Mouse (Mus musculus) cerebellum, adult 2 months (tissue): ENCODE measurements around the gene Gm15097. TPM values are rescaled to one million over a fixed set of nuclear protein-coding genes. Genes with fewer than 3 reads are reported as not detected.
A peak's percentile ranks its signal among the peaks of the same experiment; 100 is the strongest.
"Not testable (repeated sequence)": the region's sequence is repeated elsewhere in the genome, so short reads cannot be mapped to it uniquely, and the experiment has no call there.

Experiments
- DNase-seq, 2 experiments: peaks; one replicate each; pipeline ENCODE4 v3.0.0; 2021
- H3K27ac ChIP-seq: fragments of 200-500 bp; 2 replicates; pipeline ENCODE4 v1.5.1; 2012; ENCODE audit warnings: low read length, control low read depth, inconsistent platforms; ENCODE audit not compliant: insufficient read depth
- H3K27me3 ChIP-seq: fragments of 200-500 bp; 2 replicates; pipeline ENCODE4 v1.6.1; 2012; ENCODE audit warnings: inconsistent platforms, mild to moderate bottlenecking, low read length, moderate library complexity; ENCODE audit not compliant: control insufficient read depth, insufficient read depth
- H3K4me1 ChIP-seq: fragments of 200-500 bp; 2 replicates; pipeline ENCODE4 v1.6.1; 2011; ENCODE audit warnings: low read length; ENCODE audit not compliant: control insufficient read depth, insufficient read depth
- H3K4me3 ChIP-seq: fragments of 200-500 bp; replicated peaks from 2 replicates; pipeline ENCODE3; 2011; ENCODE audit warnings: mild to moderate bottlenecking, low read depth, low read length, control low read depth; ENCODE audit not compliant: insufficient read depth
- CTCF ChIP-seq: fragments of 200-500 bp; IDR thresholded peaks from 2 replicates; pipeline ENCODE4 v1.5.1; 2011; ENCODE audit warnings: low read depth, mild to moderate bottlenecking, control low read depth, low read length, moderate library complexity, borderline replicate concordance; ENCODE audit not compliant: insufficient read depth
- WGBS: fragments of 180-500 bp; shearing (Covaris S2); methylation state at CpG from one replicate; pipeline ENCODE4 v1.1.7; 2018; 5-methylcytosine and 5-hydroxymethylcytosine counted together
- polyA plus RNA-seq: library from polyadenylated mRNA; depleted of rRNA; stranded (reverse); fragments of >200 nt; gene quantifications from 2 replicates; pipeline ENCODE4 v1.2.3, GENCODE M21; 2012; rRNA removed

The Gm15097 gene
- not detected in 2 replicates for polyA plus RNA-seq

DNA sequence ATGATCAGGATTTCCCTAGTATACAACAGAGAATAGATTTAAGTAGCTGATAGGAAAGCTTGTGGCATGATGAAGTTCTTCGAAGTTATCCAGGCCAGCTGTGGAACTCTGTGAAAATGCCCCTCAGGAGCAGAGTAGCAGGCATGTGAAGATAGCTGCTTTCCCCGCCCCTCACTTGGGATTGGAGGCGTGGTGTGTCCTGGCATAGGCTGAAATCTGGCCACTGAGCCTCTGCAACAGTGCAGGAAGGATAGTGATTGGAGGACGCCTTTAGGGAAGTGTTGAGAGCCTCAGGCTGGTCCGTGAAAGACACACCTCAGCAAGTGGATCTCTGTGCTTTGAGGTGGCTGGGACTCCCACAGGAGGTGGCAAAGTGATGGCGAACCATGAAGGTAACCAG is at the start of gene Gm15097:
Gm15097 (plus strand) TSS at position 301 of the 400 bp plus-strand sequence.
- H3K4me3 ChIP-seq, H3K27me3 ChIP-seq, H3K4me1 ChIP-seq, DNase-seq, H3K27ac ChIP-seq: not testable (repeated sequence)
- WGBS: no CpG with 5 or more reads among the region's 6 CpGs

DNA sequence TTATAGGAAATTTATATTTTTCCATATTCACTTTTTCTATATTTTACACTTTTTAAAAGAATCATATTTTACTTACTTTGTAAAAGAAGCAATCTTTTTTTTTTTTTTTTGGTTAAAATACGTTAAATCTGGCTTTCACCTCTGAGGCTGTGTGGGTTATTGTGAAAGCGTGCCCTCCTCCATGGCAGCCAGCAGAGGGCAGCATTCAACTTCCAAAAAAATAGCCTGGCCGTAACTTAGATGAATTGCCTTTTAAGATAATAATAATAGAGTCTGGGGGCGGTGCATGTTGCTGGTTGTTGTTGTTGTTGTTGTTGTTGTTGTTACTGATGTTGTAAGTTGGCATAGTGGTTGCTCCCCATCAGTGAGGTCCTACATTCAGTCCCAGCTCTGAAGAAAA is 21.4 kb upstream of the Gm15097 start:
- DNase-seq: peak; percentile 0 to 32
- not testable (repeated sequence) for H3K27me3 ChIP-seq, H3K27ac ChIP-seq, H3K4me1 ChIP-seq, H3K4me3 ChIP-seq
- TF ChIP-seq CTCF: 0 out of 2 replicates have a peak, but pooled peaks have one; percentile 14
- WGBS: 31% methylated on average over 4 of the region's 4 CpGs

DNA sequence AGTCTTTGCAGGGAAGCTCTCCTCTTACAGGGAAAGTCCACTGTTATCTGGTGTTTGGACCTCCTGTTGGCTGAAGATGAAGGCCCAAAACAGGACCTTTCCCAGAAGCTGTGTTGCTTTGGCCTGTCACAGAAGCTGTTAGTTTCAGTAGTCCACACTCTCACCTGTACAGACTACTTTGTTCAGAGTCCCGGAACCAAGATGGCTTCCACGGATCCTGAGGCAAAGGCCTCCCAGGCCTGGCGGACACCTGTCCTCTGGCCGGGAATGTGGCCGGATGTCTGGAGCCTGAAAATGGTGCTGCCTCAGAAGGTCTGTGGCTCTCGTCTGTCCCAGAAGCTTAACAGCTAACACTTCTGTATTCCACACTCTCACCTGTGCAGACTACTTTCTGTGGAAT is 26.9 kb downstream of the Gm15097 start:
- not testable (repeated sequence) for H3K4me3 ChIP-seq, DNase-seq, H3K27me3 ChIP-seq, H3K27ac ChIP-seq, H3K4me1 ChIP-seq
- 87% methylated on average over 6 of the region's 6 CpGs for WGBS

Other genes with a start within 250 kb of the Gm15097 start
- gene Gm10439, start 189.9 kb upstream of the Gm15097 start, polyA plus RNA-seq: not detected in 2 replicates
- not detected in 2 replicates for gene Gm15091, start 157.2 kb downstream of the Gm15097 start, polyA plus RNA-seq